Mouse (Mus musculus) embryonic facial prominence, embryonic 14.5 days (tissue): ENCODE data around the gene Cog1. TPM values are rescaled to one million over a fixed set of nuclear protein-coding genes. Genes with fewer than 3 reads are reported as not detected.

ENCODE experiments used
- ATAC-seq: fragments of 200-750 bp; cut with Nextera tagmentation; 2 replicates; pipeline ENCODE4 v1.8.0; 2017; ENCODE audit warnings: low read depth, moderate number of reproducible peaks, moderate TSS enrichment
- DNase-seq: peaks from one replicate; pipeline ENCODE4 v3.0.0-alpha.2; 2015; ENCODE audit warnings: low spot score
- H3K27ac ChIP-seq: fragments of 300-500 bp; sonication (generic); replicated peaks from 2 replicates; pipeline ENCODE4 v1.5.1; 2014; ENCODE audit warnings: low read depth, mild to moderate bottlenecking, low read length, moderate library complexity
- H3K27me3 ChIP-seq: fragments of 300-500 bp; sonication (generic); replicated peaks from 2 replicates; pipeline ENCODE4 v1.6.1; 2014; ENCODE audit warnings: low read length; ENCODE audit not compliant: control insufficient read depth, insufficient read depth
- H3K36me3 ChIP-seq: fragments of 300-500 bp; sonication (generic); 2 replicates; pipeline ENCODE4 v1.6.1; 2014; ENCODE audit warnings: low read length, mixed read lengths; ENCODE audit not compliant: control insufficient read depth, insufficient read depth
- H3K4me1 ChIP-seq: fragments of 300-500 bp; sonication (generic); 2 replicates; pipeline ENCODE4 v1.6.1; 2014; ENCODE audit warnings: antibody characterized with exemption, low read length; ENCODE audit not compliant: control insufficient read depth, insufficient read depth
- H3K4me2 ChIP-seq: fragments of 300-500 bp; sonication (generic); 2 replicates; pipeline ENCODE4 v1.6.1; 2014; ENCODE audit warnings: low read depth, mild to moderate bottlenecking, low read length, moderate library complexity, mixed read lengths
- H3K4me3 ChIP-seq: fragments of 300-500 bp; sonication (generic); 2 replicates; pipeline ENCODE4 v1.5.1; 2014; ENCODE audit warnings: low read depth, mild to moderate bottlenecking, low read length
- H3K9ac ChIP-seq: fragments of 300-500 bp; sonication (generic); 2 replicates; pipeline ENCODE4 v1.6.1; 2014; ENCODE audit warnings: low read depth, mild to moderate bottlenecking, low read length, moderate library complexity, mixed read lengths
- H3K9me3 ChIP-seq: fragments of 300-500 bp; sonication (generic); 2 replicates; pipeline ENCODE4 v1.6.1; 2016; ENCODE audit warnings: low read length; ENCODE audit not compliant: control insufficient read depth
- WGBS: fragments of 180-500 bp; shearing (Covaris S2); extraction: QIAGEN DNeasy Blood & Tissue Kit; methylation state at CpG from one replicate; pipeline ENCODE4 v1.1.7; 2014; 5-methylcytosine and 5-hydroxymethylcytosine counted together
- polyA plus RNA-seq: library from polyadenylated mRNA; unstranded; fragments of >200 nt; fragmentation: Nextera tagmentation; extraction: Ambion mirVana; gene quantifications from 2 replicates; pipeline ENCODE4 v1.2.1, GENCODE M21; 2014

Gene Cog1
- polyA plus RNA-seq, 1 experiment from 2014 or later, result 23.4 TPM

- Histone ChIP-seq H3K9ac (no peak overlapping the region), H3K4me3 (no peak overlapping the region), H3K36me3 (peaks cover 37% of the 10 kb centered on the region), H3K4me1 (peaks cover under 1% of the 10 kb centered on the region; the same call in 1 of the 2 replicates), H3K4me2 (no peak overlapping the region), H3K27ac (no peak overlapping the region), H3K9me3 (no peaks in the 10 kb centered on the region), H3K27me3 (no peaks in the 10 kb centered on the region)
- no peak for ATAC-seq
- WGBS, result 92% methylated on average over 2 of the region's 2 CpGs
- DNase-seq, result no peak
Observed at GRCm38 (mm10) chr11:113677378-113677777, 28.4 kb downstream of the Cog1 start.

- Histone ChIP-seq H3K4me1 (peaks cover 4% of the 10 kb centered on the region; the same call in 1 of the 2 replicates), H3K4me3 (no peak overlapping the region), H3K4me2 (no peak overlapping the region), H3K9me3 (no peaks in the 10 kb centered on the region), H3K27ac (no peak overlapping the region), H3K36me3 (peaks cover 28% of the 10 kb centered on the region), H3K9ac (no peak overlapping the region), H3K27me3 (no peaks in the 10 kb centered on the region)
- ATAC-seq, result no peak
- WGBS, result 90% methylated on average over 8 of the region's 8 CpGs
- no peak for DNase-seq
Observed at GRCm38 (mm10) chr11:113678373-113678772, 29.4 kb downstream of the Cog1 start.

DNA sequence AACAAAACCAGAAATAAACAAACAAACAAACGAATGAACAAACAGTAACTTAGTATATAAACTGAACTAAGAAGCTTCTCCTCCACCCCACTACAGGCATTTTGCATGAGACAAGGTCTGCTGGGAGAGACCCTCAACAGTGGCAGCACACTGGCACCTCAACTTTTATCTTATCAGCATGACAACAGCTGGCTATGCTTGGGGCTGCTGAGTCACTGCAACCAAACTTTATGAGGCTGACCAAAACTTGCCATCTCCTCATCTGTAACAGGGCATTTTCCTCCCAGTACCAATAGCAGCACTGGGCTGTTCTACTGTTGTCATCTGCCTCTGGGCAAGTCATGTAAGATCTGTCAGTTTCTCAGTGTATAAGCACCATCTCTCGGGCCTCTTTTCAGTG, 32.0 kb downstream of the Cog1 start:
- DNase-seq (no peak), ATAC-seq (no peak)
- Histone ChIP-seq H3K36me3 (peaks cover 12% of the 10 kb centered on the region), H3K27me3 (no peaks in the 10 kb centered on the region), H3K4me1 (peaks cover 10% of the 10 kb centered on the region), H3K27ac (no peak overlapping the region), H3K9ac (no peak overlapping the region), H3K9me3 (no peaks in the 10 kb centered on the region), H3K4me2 (no peak overlapping the region), H3K4me3 (no peak overlapping the region)
- 77% methylated on average over 2 of the region's 2 CpGs for WGBS

GRCm38 (mm10) chr11:113681979-113682378, 33.0 kb downstream of the Cog1 start:
- Histone ChIP-seq H3K9ac (peak overlapping the region; percentile 90; the same call in 1 of the 2 replicates), H3K4me2 (peak overlapping the region; percentile 85)

GRCm38 (mm10) chr11:113682897-113683626, 34.1 kb downstream of the Cog1 start:
- peak overlapping the region; percentile 91 for H3K4me3 ChIP-seq
- H3K27me3 ChIP-seq, result no peaks in the 10 kb centered on the region
- 2% methylated on average over 32 of the region's 38 CpGs for WGBS
- H3K4me2 ChIP-seq, result peak overlapping the region; percentile 85
- peaks cover 10% of the 10 kb centered on the region for H3K4me1 ChIP-seq
- peak; percentile 70 for DNase-seq
- H3K9ac ChIP-seq, result peak overlapping the region; percentile 90
- peaks cover 6% of the 10 kb centered on the region for H3K36me3 ChIP-seq
- H3K9me3 ChIP-seq, result no peaks in the 10 kb centered on the region
- peak; percentile 21 for ATAC-seq
- H3K27ac ChIP-seq, result peak overlapping the region; percentile 96

More at GRCm38 (mm10) chr11:113681979-113682378, 33.0 kb downstream of the Cog1 start:
- ATAC-seq (no peak), DNase-seq (no peak)
- no peaks in the 10 kb centered on the region for H3K9me3 ChIP-seq
- peaks cover 3% of the 10 kb centered on the region; the same call in 1 of the 2 replicates for H3K36me3 ChIP-seq
- peak overlapping the region; percentile 91 for H3K4me3 ChIP-seq
- peaks cover 10% of the 10 kb centered on the region for H3K4me1 ChIP-seq
- no peaks in the 10 kb centered on the region for H3K27me3 ChIP-seq
- no peak overlapping the region for H3K27ac ChIP-seq

GRCm38 (mm10) chr11:113683627-113683956, 34.6 kb downstream of the Cog1 start:
- 0% methylated on average over 4 of the region's 38 CpGs for WGBS
- Histone ChIP-seq H3K36me3 (peaks cover 12% of the 10 kb centered on the region), H3K9me3 (no peaks in the 10 kb centered on the region), H3K9ac (peak overlapping the region; percentile 90), H3K4me1 (peaks cover 10% of the 10 kb centered on the region), H3K27ac (peak overlapping the region; percentile 96), H3K27me3 (no peaks in the 10 kb centered on the region), H3K4me3 (peak overlapping the region; percentile 91), H3K4me2 (peak overlapping the region; percentile 85)
- ATAC-seq, result no peak
- DNase-seq, result no peak

GRCm38 (mm10) chr11:113683957-113684706, 35.2 kb downstream of the Cog1 start, which contains the start of the genes Fam104a and D11Wsu47e:
TSS of gene Fam104a (minus strand) at chr11:113684155.
TSS of gene D11Wsu47e (plus strand) at chr11:113684412.
- peak within 1 kb of the TSS; percentile 85 for H3K4me2 ChIP-seq

GRCm38 (mm10) chr11:113684707-113685426, 35.9 kb downstream of the Cog1 start:
- peak overlapping the region; percentile 96; the same call in 1 of the 2 replicates for H3K27ac ChIP-seq
- no peak for ATAC-seq

More at GRCm38 (mm10) chr11:113683957-113684706, 35.2 kb downstream of the Cog1 start, which contains the start of the genes Fam104a and D11Wsu47e:
- Histone ChIP-seq H3K27me3 (no peaks in the 10 kb centered on the region), H3K9ac (peak within 1 kb of the TSS; percentile 90), H3K27ac (peak within 1 kb of the TSS; percentile 96), H3K36me3 (peaks cover 17% of the 10 kb centered on the region), H3K4me1 (peaks cover 10% of the 10 kb centered on the region), H3K4me3 (peak within 1 kb of the TSS; percentile 91), H3K9me3 (no peaks in the 10 kb centered on the region)
- DNase-seq, result peak; percentile 98
- under 1% methylated on average over 59 of the region's 73 CpGs for WGBS
- peak; percentile 96 for ATAC-seq

More at GRCm38 (mm10) chr11:113684707-113685426, 35.9 kb downstream of the Cog1 start:
- H3K9me3 ChIP-seq, result no peaks in the 10 kb centered on the region
- 44% methylated on average over 24 of the region's 25 CpGs for WGBS
- no peak for DNase-seq
- H3K9ac ChIP-seq, result peak overlapping the region; percentile 90
- peak overlapping the region; percentile 85 for H3K4me2 ChIP-seq
- peak overlapping the region; percentile 91 for H3K4me3 ChIP-seq
- H3K27me3 ChIP-seq, result no peaks in the 10 kb centered on the region
- H3K36me3 ChIP-seq, result peaks cover 24% of the 10 kb centered on the region
- peaks cover 10% of the 10 kb centered on the region for H3K4me1 ChIP-seq
